Mouse (Mus musculus) lung, postnatal 4 days (tissue): ENCODE data around the gene Cyfip2.

Experiments used
- DNase-seq, 2 experiments: peaks; one replicate each; pipeline ENCODE4 v3.0.0; 2021

The Cyfip2 gene

GRCm38 (mm10) chr11:46177246-46178043 lies 135.2 kb downstream of the Cyfip2 start:
- DNase-seq, result no peak

GRCm38 (mm10) chr11:46176155-46176554 lies 136.5 kb downstream of the Cyfip2 start:
- no peak for DNase-seq

- DNase-seq, result no peak
Observed at GRCm38 (mm10) chr11:46172128-46172527, 140.5 kb downstream of the Cyfip2 start.

- DNase-seq, result no peak
Observed at GRCm38 (mm10) chr11:46169908-46170307, 142.8 kb downstream of the Cyfip2 start.

GRCm38 (mm10) chr11:46168506-46168905 lies 144.2 kb downstream of the Cyfip2 start:
- no peak for DNase-seq

GRCm38 (mm10) chr11:46165866-46166585 lies 146.6 kb downstream of the Cyfip2 start, which contains the start of gene Nipal4:
Nipal4 (minus strand) TSS chr11:46166508.
- peak; percentile 26 to 46 for DNase-seq

GRCm38 (mm10) chr11:46157462-46157861 lies 155.2 kb downstream of the Cyfip2 start:
- no peak for DNase-seq

GRCm38 (mm10) chr11:46156945-46157344 lies 155.7 kb downstream of the Cyfip2 start:
- no peak for DNase-seq

- no peak for DNase-seq
Observed at GRCm38 (mm10) chr11:46146619-46147018, 166.0 kb downstream of the Cyfip2 start.

- no peak for DNase-seq
Observed at GRCm38 (mm10) chr11:46145163-46145875, 167.3 kb downstream of the Cyfip2 start.
